Mouse (Mus musculus): ENCODE data around the gene Cdk19. TPM values are rescaled to one million over a fixed set of nuclear protein-coding genes. Genes with fewer than 3 reads are reported as not detected.

Gene Cdk19
- total and polyA plus RNA-seq, 3 experiments: 5.8 to 12.7 (median 8.7) TPM

- DNase-seq: no peak
Measured at GRCm38 (mm10) chr10:40440740-40441139, 101.4 kb downstream of the Cdk19 start.

GRCm38 (mm10) chr10:40442076-40442475, 102.7 kb downstream of the Cdk19 start:
- no peak for DNase-seq

GRCm38 (mm10) chr10:40443371-40443770, 104.0 kb downstream of the Cdk19 start:
- DNase-seq: no peak

GRCm38 (mm10) chr10:40443806-40444357, 104.5 kb downstream of the Cdk19 start:
- no peak for DNase-seq

- DNase-seq: no peak
Measured at GRCm38 (mm10) chr10:40444586-40444985, 105.2 kb downstream of the Cdk19 start.

GRCm38 (mm10) chr10:40446088-40446604, 106.8 kb downstream of the Cdk19 start:
- DNase-seq: no peak

- no peak for DNase-seq
Measured at GRCm38 (mm10) chr10:40446630-40447029, 107.3 kb downstream of the Cdk19 start.

- DNase-seq: no peak
Measured at GRCm38 (mm10) chr10:40447295-40447694, 107.9 kb downstream of the Cdk19 start.

GRCm38 (mm10) chr10:40447921-40448320, 108.6 kb downstream of the Cdk19 start:
- no peak for DNase-seq

- DNase-seq: no peak
Measured at GRCm38 (mm10) chr10:40448444-40448843, 109.1 kb downstream of the Cdk19 start.

GRCm38 (mm10) chr10:40449571-40449970, 110.2 kb downstream of the Cdk19 start:
- no peak for DNase-seq

- DNase-seq: no peak
Measured at GRCm38 (mm10) chr10:40450171-40450570, 110.8 kb downstream of the Cdk19 start.

- DNase-seq: no peak
Measured at GRCm38 (mm10) chr10:40457116-40457515, 117.8 kb downstream of the Cdk19 start.

- no peak for DNase-seq
Measured at GRCm38 (mm10) chr10:40459141-40459540, 119.8 kb downstream of the Cdk19 start.

- no peak for DNase-seq
Measured at GRCm38 (mm10) chr10:40461362-40461761, 122.0 kb downstream of the Cdk19 start.

- DNase-seq: no peak
Measured at GRCm38 (mm10) chr10:40462257-40462656, 122.9 kb downstream of the Cdk19 start.

GRCm38 (mm10) chr10:40467174-40467911, 128.0 kb downstream of the Cdk19 start:
- no peak for DNase-seq

- DNase-seq: no peak
Measured at GRCm38 (mm10) chr10:40467912-40468254, 128.5 kb downstream of the Cdk19 start.

- no peak for DNase-seq
Measured at GRCm38 (mm10) chr10:40469145-40469544, 129.8 kb downstream of the Cdk19 start.

GRCm38 (mm10) chr10:40476535-40477285, 137.3 kb downstream of the Cdk19 start:
- DNase-seq: no peak

- DNase-seq: no peak
Measured at GRCm38 (mm10) chr10:40477426-40478075, 138.2 kb downstream of the Cdk19 start.

GRCm38 (mm10) chr10:40478626-40479025, 139.3 kb downstream of the Cdk19 start:
- DNase-seq: no peak

Data from adrenal gland, adult 2 months (tissue).